Mouse (Mus musculus) lung, embryonic 14.5 days (tissue): ENCODE measurements at regions not wholly inside any gene's neighbourhood (a gene's known extent, or its start where the extent isn't known, plus 50 kb on each side); places are given as distances from the start of the nearest gene placed in this dataset.

Experiments used
- ATAC-seq: fragments of 200-750 bp; cut with Nextera tagmentation; 2 replicates; pipeline ENCODE4 v1.8.0; 2017; ENCODE audit warnings: mild to moderate bottlenecking, moderate TSS enrichment, moderate library complexity; ENCODE audit not compliant: insufficient read depth
- DNase-seq: peaks from one replicate; pipeline ENCODE4 v3.0.0-alpha.2; 2015
- H3K27ac ChIP-seq: fragments of 300-500 bp; sonication (generic); 2 replicates; pipeline ENCODE4 v1.5.1; 2014; ENCODE audit warnings: low read depth, mild to moderate bottlenecking, moderate library complexity
- H3K27me3 ChIP-seq: fragments of 300-500 bp; sonication (generic); 2 replicates; pipeline ENCODE4 v1.6.1; 2014; ENCODE audit warnings: low read length, control low read depth; ENCODE audit not compliant: insufficient read depth
- H3K36me3 ChIP-seq: fragments of 300-500 bp; sonication (generic); 2 replicates; pipeline ENCODE4 v1.6.1; 2014; ENCODE audit warnings: control low read depth; ENCODE audit not compliant: insufficient read depth
- H3K4me1 ChIP-seq: fragments of 300-500 bp; sonication (generic); 2 replicates; pipeline ENCODE4 v1.6.1; 2014; ENCODE audit warnings: antibody characterized with exemption, control low read depth; ENCODE audit not compliant: insufficient read depth
- H3K4me2 ChIP-seq: fragments of 300-500 bp; sonication (generic); 2 replicates; pipeline ENCODE4 v1.6.1; 2014; ENCODE audit warnings: mild to moderate bottlenecking
- H3K4me3 ChIP-seq: fragments of 300-500 bp; sonication (generic); 2 replicates; pipeline ENCODE4 v1.5.1; 2014; ENCODE audit warnings: low read depth, low read length
- H3K9ac ChIP-seq: fragments of 300-500 bp; sonication (generic); 2 replicates; pipeline ENCODE4 v1.6.1; 2014
- H3K9me3 ChIP-seq: fragments of 300-500 bp; sonication (generic); 2 replicates; pipeline ENCODE4 v1.6.1; 2016; ENCODE audit warnings: low read depth, low read length, control low read depth
- CTCF ChIP-seq: IDR thresholded peaks from 2 replicates; pipeline ENCODE4 v1.5.1; 2016; ENCODE audit warnings: antibody characterized with exemption, low read depth
- WGBS: fragments of 180-500 bp; shearing (Covaris S2); extraction: QIAGEN DNeasy Blood & Tissue Kit; methylation state at CpG from one replicate; pipeline ENCODE4 v1.1.7; 2014; 5-methylcytosine and 5-hydroxymethylcytosine counted together

GRCm38 (mm10) chr12:13769696-13770095 lies 382.2 kb downstream of the Fam84a start:
- ATAC-seq = no peak
- no peak overlapping the region for H3K27ac ChIP-seq
- H3K4me3 ChIP-seq = no peak overlapping the region
- H3K36me3 ChIP-seq = no peaks in the 10 kb centered on the region
- no peaks in the 10 kb centered on the region for H3K4me1 ChIP-seq
- no peak for TF ChIP-seq CTCF
- H3K9ac ChIP-seq = no peak overlapping the region
- H3K4me2 ChIP-seq = no peak overlapping the region
- 85% methylated on average over 2 of the region's 2 CpGs for WGBS
- H3K27me3 ChIP-seq = no peaks in the 10 kb centered on the region
- DNase-seq = no peak
- no peaks in the 10 kb centered on the region for H3K9me3 ChIP-seq

GRCm38 (mm10) chr12:13769156-13769555 lies 382.7 kb downstream of the Fam84a start:
- Histone ChIP-seq H3K4me3 (no peak overlapping the region), H3K36me3 (no peaks in the 10 kb centered on the region), H3K4me1 (no peaks in the 10 kb centered on the region), H3K4me2 (no peak overlapping the region), H3K9ac (no peak overlapping the region), H3K27me3 (no peaks in the 10 kb centered on the region), H3K27ac (no peak overlapping the region), H3K9me3 (no peaks in the 10 kb centered on the region)
- no peak for TF ChIP-seq CTCF
- DNase-seq = no peak
- ATAC-seq = no peak
- 85% methylated on average over 4 of the region's 4 CpGs for WGBS

GRCm38 (mm10) chr12:13766486-13766885 lies 385.4 kb downstream of the Fam84a start:
- H3K27me3 ChIP-seq = no peaks in the 10 kb centered on the region
- H3K36me3 ChIP-seq = no peaks in the 10 kb centered on the region
- ATAC-seq (no peak), DNase-seq (no peak)
- WGBS = 94% methylated on average over 3 of the region's 3 CpGs
- no peak overlapping the region for H3K4me3 ChIP-seq
- no peak overlapping the region for H3K27ac ChIP-seq
- TF ChIP-seq CTCF = no peak
- no peak overlapping the region for H3K4me2 ChIP-seq
- H3K4me1 ChIP-seq = no peaks in the 10 kb centered on the region
- H3K9me3 ChIP-seq = no peaks in the 10 kb centered on the region
- no peak overlapping the region for H3K9ac ChIP-seq

GRCm38 (mm10) chr12:13753878-13754277 lies 398.0 kb downstream of the Fam84a start:
- 85% methylated on average over 2 of the region's 2 CpGs for WGBS
- no peak for TF ChIP-seq CTCF
- ATAC-seq = no peak

GRCm38 (mm10) chr12:13744323-13744931 lies 407.4 kb downstream of the Fam84a start:
- TF ChIP-seq CTCF = no peak
- Histone ChIP-seq H3K27me3 (no peaks in the 10 kb centered on the region), H3K4me1 (no peaks in the 10 kb centered on the region), H3K4me2 (no peak overlapping the region), H3K4me3 (no peak overlapping the region), H3K9me3 (no peaks in the 10 kb centered on the region), H3K9ac (no peak overlapping the region), H3K27ac (no peak overlapping the region), H3K36me3 (no peaks in the 10 kb centered on the region)
- DNase-seq (no peak), ATAC-seq (no peak)
- 68% methylated on average over 2 of the region's 2 CpGs for WGBS

More at GRCm38 (mm10) chr12:13753878-13754277, 398.0 kb downstream of the Fam84a start:
- no peaks in the 10 kb centered on the region for H3K4me1 ChIP-seq
- no peak overlapping the region for H3K9ac ChIP-seq
- DNase-seq = no peak
- H3K27me3 ChIP-seq = no peaks in the 10 kb centered on the region
- H3K36me3 ChIP-seq = no peaks in the 10 kb centered on the region
- H3K27ac ChIP-seq = no peak overlapping the region
- no peak overlapping the region for H3K4me2 ChIP-seq
- H3K9me3 ChIP-seq = no peaks in the 10 kb centered on the region
- no peak overlapping the region for H3K4me3 ChIP-seq

GRCm38 (mm10) chr12:13729901-13730637 lies 421.8 kb downstream of the Fam84a start:
- TF ChIP-seq CTCF = no peak
- Histone ChIP-seq H3K9ac (no peak overlapping the region), H3K4me2 (no peak overlapping the region), H3K27me3 (no peaks in the 10 kb centered on the region), H3K9me3 (no peaks in the 10 kb centered on the region), H3K27ac (no peak overlapping the region), H3K4me1 (no peaks in the 10 kb centered on the region), H3K36me3 (no peaks in the 10 kb centered on the region), H3K4me3 (no peak overlapping the region)
- WGBS = 63% methylated on average over 2 of the region's 2 CpGs
- ATAC-seq (no peak), DNase-seq (no peak)

GRCm38 (mm10) chr12:13728986-13729385 lies 422.9 kb downstream of the Fam84a start:
- TF ChIP-seq CTCF = no peak
- WGBS = 74% methylated on average over 4 of the region's 4 CpGs
- H3K27ac ChIP-seq = no peak overlapping the region

More at GRCm38 (mm10) chr12:13728986-13729385, 422.9 kb downstream of the Fam84a start:
- H3K9ac ChIP-seq = no peak overlapping the region
- H3K9me3 ChIP-seq = no peaks in the 10 kb centered on the region
- no peak for DNase-seq
- H3K36me3 ChIP-seq = no peaks in the 10 kb centered on the region
- ATAC-seq = no peak
- no peaks in the 10 kb centered on the region for H3K27me3 ChIP-seq
- H3K4me1 ChIP-seq = no peaks in the 10 kb centered on the region
- H3K4me3 ChIP-seq = no peak overlapping the region
- H3K4me2 ChIP-seq = no peak overlapping the region
